In the genomic region with DNA sequence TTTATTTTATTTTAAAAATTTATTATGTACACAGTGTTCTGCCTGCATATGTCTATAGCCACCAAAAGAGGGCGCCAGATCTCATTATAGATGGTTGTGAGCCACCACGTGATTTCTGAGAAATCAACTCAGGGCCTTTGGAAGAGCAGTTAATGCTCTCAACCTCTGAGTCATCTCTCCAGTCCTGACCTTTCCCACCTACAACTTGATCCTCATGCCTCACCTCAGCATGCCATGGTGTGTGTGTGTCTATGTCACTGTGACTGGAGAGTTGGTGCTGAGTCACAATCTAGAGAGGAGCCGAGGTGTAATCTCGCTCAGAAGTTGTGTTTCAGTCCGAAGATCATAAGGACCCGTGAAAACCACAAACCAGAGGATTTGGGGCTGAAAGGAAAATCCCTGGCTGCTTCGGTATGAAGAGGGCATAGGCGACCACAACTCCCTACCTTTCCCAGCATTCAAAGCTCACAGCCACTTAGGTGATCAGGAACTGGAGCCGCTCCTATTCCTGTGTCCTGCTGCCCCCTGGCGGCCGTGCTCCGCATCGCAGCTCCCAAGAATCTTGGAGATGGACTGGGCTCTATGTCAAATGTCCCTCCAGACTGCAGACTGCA, we compare ENCODE assay signal across 7 mouse cellular contexts. TPM values are rescaled to one million over a fixed set of nuclear protein-coding genes. Genes with fewer than 3 reads are reported as not detected.
DNase-seq lines count a peak whose midpoint lies in the region; ATAC-seq and TF ChIP-seq lines count a peak whose summit lies in the region.

No protein-coding gene starts in this region.

- H3K27ac ChIP-seq in ES-Bruce4 (ENCODE audit: insufficient read depth, low read length) = no peak overlapping the region
- no peak overlapping the region for H3K27ac ChIP-seq in heart, postnatal 0 days (ENCODE audit: low read depth)

- no peaks in the 10 kb centered on the region for H3K4me1 ChIP-seq in ES-Bruce4 (ENCODE audit: control insufficient read depth, insufficient read depth, low read length)
- no peaks in the 10 kb centered on the region for H3K4me1 ChIP-seq in heart, postnatal 0 days (ENCODE audit: control insufficient read depth, insufficient read depth)

- H3K4me2 ChIP-seq in heart, postnatal 0 days (ENCODE audit: low read depth, low read length) = no peak overlapping the region

- WGBS in heart, postnatal 0 days = 22% methylated on average over 13 of the region's 13 CpGs

- H3K4me3 ChIP-seq in ES-Bruce4 (ENCODE audit: low read depth, low read length) = peak overlapping the region; percentile 35
- no peak overlapping the region for H3K4me3 ChIP-seq in heart, postnatal 0 days (ENCODE audit: low read depth, low read length)

- DNase-seq in adrenal gland, adult 8-10 months = peak; percentile 80
- peak; percentile 77 for DNase-seq in embryo, embryonic 9.5 days (ENCODE audit: extremely low spot score)
- peak; percentile 31 for DNase-seq in heart, postnatal 0 days (ENCODE audit: low spot score)
- peak; percentile 94 to 96 for DNase-seq in layer of hippocampus, postnatal 10 days (ENCODE audit: low spot score in 2 of 2)
- DNase-seq in lung, postnatal 36 days = peak; percentile 97
- peak; percentile 60 for DNase-seq in right cerebral cortex, postnatal 36 days (ENCODE audit: low spot score in 2 of 2)

- TF ChIP-seq EP300 in ES-Bruce4 (IDR thresholded peaks at IDR 0.05; ENCODE audit: insufficient read depth, low read depth, low read length) = no peak
- no peak for TF ChIP-seq EP300 in heart, postnatal 0 days (IDR thresholded peaks at IDR 0.05; ENCODE audit: low read depth)

- ATAC-seq in heart, postnatal 0 days (ENCODE audit: insufficient read depth, low read depth) = peak; percentile 33; the same call in 1 of the 2 replicates

- H3K27me3 ChIP-seq in ES-Bruce4 (ENCODE audit: control insufficient read depth, insufficient read depth, low read length, poor library complexity, severe bottlenecking) = no peaks in the 10 kb centered on the region
- no peaks in the 10 kb centered on the region for H3K27me3 ChIP-seq in heart, postnatal 0 days (ENCODE audit: control insufficient read depth, insufficient read depth, low read length)

- no peaks in the 10 kb centered on the region for H3K9me3 ChIP-seq in ES-Bruce4 (replicated peaks; ENCODE audit: control insufficient read depth, insufficient read depth, low read length, poor library complexity, severe bottlenecking)
- no peaks in the 10 kb centered on the region for H3K9me3 ChIP-seq in heart, postnatal 0 days (replicated peaks; ENCODE audit: control insufficient read depth, low read length)

- TF ChIP-seq CTCF in ES-Bruce4 (IDR thresholded peaks at IDR 0.05; ENCODE audit: low read depth, low read length) = peak; percentile 96
- peak; percentile 82 for TF ChIP-seq CTCF in heart, postnatal 0 days (IDR thresholded peaks at IDR 0.05; ENCODE audit: low read depth)

- no peaks in the 10 kb centered on the region for H3K36me3 ChIP-seq in ES-Bruce4 (ENCODE audit: control insufficient read depth, insufficient read depth, low read length, poor library complexity, severe bottlenecking)
- H3K36me3 ChIP-seq in heart, postnatal 0 days (replicated peaks; ENCODE audit: control insufficient read depth, insufficient read depth, low read length) = no peaks in the 10 kb centered on the region

- no peak overlapping the region for H3K9ac ChIP-seq in ES-Bruce4 (ENCODE audit: low read depth, poor library complexity, severe bottlenecking)
- no peak overlapping the region for H3K9ac ChIP-seq in heart, postnatal 0 days (replicated peaks; ENCODE audit: low read depth, low read length)

- no peak for TF ChIP-seq POLR2A in ES-Bruce4 (IDR thresholded peaks at IDR 0.05; ENCODE audit: insufficient read depth, low read length)

RNA-seq across cellular contexts. Expression of gene H2-Q1, which starts 18.5 kb away (rescaled TPM):
- polyA plus RNA-seq in ES-Bruce4 (2011; ENCODE audit: insufficient read depth, insufficient read length, low read depth, missing spikeins) = not detected in 2 replicates
- 1 to 10 TPM; 3.6 to 5.8 (median 4.6) TPM for total RNA-seq in adrenal gland, adult 8-10 months (2022)
- not detected in 2 replicates for total RNA-seq in heart, postnatal 0 days (2014; rRNA removed; ENCODE audit: low replicate concordance)
- not detected in 2 replicates for polyA plus RNA-seq in heart, postnatal 0 days (2015; fragmentation: Nextera tagmentation; extraction: Ambion mirVana)
- under 1 TPM in 1 of 2 experiments, not detected in 1; 0.74 TPM for total RNA-seq in layer of hippocampus, postnatal 10 days (2021)

RNA-seq across cellular contexts. Expression of gene H2-D1, which starts 39.2 kb away (rescaled TPM):
- 19.8 and 23.1 TPM in 2 replicates for polyA plus RNA-seq in ES-Bruce4 (2011; ENCODE audit: insufficient read depth, insufficient read length, low read depth, missing spikeins)
- total RNA-seq in adrenal gland, adult 8-10 months (2022) = 100 to 1,000 TPM; 209 to 349 (median 279) TPM
- 65.4 and 104 TPM in 2 replicates for total RNA-seq in heart, postnatal 0 days (2014; rRNA removed; ENCODE audit: low replicate concordance)
- 105 and 113 TPM in 2 replicates for polyA plus RNA-seq in heart, postnatal 0 days (2015; fragmentation: Nextera tagmentation; extraction: Ambion mirVana)
- 10 to 100 TPM; 15.2 to 17.5 TPM for total RNA-seq in layer of hippocampus, postnatal 10 days (2021)

RNA-seq across cellular contexts. Expression of gene H2-Q2, which starts 40.3 kb away (rescaled TPM):
- 5.6 and 5.8 TPM in 2 replicates for polyA plus RNA-seq in ES-Bruce4 (2011; ENCODE audit: insufficient read depth, insufficient read length, low read depth, missing spikeins)
- total RNA-seq in adrenal gland, adult 8-10 months (2022) = 1 to 10 TPM; 1.7 to 2.7 (median 2.3) TPM
- total RNA-seq in heart, postnatal 0 days (2014; rRNA removed; ENCODE audit: low replicate concordance) = not detected in 2 replicates
- polyA plus RNA-seq in heart, postnatal 0 days (2015; fragmentation: Nextera tagmentation; extraction: Ambion mirVana) = 0.14 and 0.22 TPM in 2 replicates
- 1 to 10 TPM; 2.0 to 2.1 TPM for total RNA-seq in layer of hippocampus, postnatal 10 days (2021)

Comparison
In these comparisons a context has a peak if more than half of its experiments do, and no peak if none do; other contexts are left out.
1. DNase-seq: peak in every context shown above with its lines; median percentile 97 in lung, postnatal 36 days; 95 in layer of hippocampus, postnatal 10 days; 80 in adrenal gland, adult 8-10 months; 77 in embryo, embryonic 9.5 days; 60 in right cerebral cortex, postnatal 36 days; 31 in heart, postnatal 0 days.